Comparison of ENCODE assay signal across 9 mouse cellular contexts in the genomic region with DNA sequence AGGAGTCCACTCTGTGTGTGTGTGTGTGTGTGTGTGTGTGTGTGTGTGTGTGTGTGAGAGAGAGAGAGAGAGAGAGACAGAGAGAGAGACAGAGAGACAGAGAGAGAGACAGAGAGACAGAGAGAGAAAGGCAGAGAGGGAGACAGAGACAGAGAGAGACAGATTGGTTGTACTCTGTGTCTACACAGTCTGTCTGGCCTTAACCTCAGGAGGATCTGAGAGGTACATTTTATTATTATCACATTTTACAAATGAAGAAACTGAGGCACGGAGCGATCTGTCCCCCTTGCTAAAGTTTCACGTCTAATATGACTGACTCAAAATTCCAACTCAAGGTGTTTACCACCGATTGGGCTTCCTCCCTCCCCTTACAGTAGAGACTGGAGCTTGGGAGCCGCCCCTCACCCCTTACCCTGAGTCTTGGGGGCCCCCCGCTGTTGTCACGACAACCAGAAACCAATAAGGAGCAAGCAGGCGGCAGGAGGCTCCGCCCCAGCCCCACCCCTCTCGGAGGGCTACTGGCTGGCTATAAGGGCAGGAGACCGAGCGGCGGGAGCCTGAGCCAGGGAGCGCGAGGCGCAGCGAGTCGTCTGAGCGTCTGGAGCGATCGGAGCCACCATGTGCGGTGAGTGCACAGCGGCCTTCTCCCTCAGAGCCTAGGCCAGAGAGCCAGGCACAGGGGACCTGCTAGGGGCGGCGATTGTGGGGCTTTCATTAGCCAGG. TPM values are rescaled to one million over a fixed set of nuclear protein-coding genes. Genes with fewer than 3 reads are reported as not detected.
DNase-seq lines count a peak whose midpoint lies in the region; ATAC-seq and TF ChIP-seq lines count a peak whose summit lies in the region.
"Had no signal": no experiment of that assay in that cellular context is flagged by ENCODE, and none has a peak within 500 bp of the region (broad histone marks: within the 10 kb centered on the region; RNA-seq: fewer than 3 reads in every experiment).

Gene Gfpt2, plus strand, starts transcription at position 560 of the 723 bp plus-strand sequence.

- no peaks in the 10 kb centered on the region for H3K36me3 ChIP-seq in hindbrain, embryonic 16.5 days (ENCODE audit: control insufficient read depth, insufficient read depth, low read length)

- H3K27ac ChIP-seq in cortical plate, adult 2 months (ENCODE audit: insufficient read depth, low read length) = no peak within 1 kb of the TSS
- H3K27ac ChIP-seq in hindbrain, embryonic 16.5 days (ENCODE audit: low read depth, low read length) = no peak within 1 kb of the TSS

- H3K4me2 ChIP-seq in hindbrain, embryonic 16.5 days (ENCODE audit: low read length) = peak within 1 kb of the TSS; percentile 95

- peak; percentile 98 for ATAC-seq in hindbrain, embryonic 16.5 days

- H3K4me1 ChIP-seq in cortical plate, adult 2 months (ENCODE audit: control insufficient read depth, insufficient read depth, low read length) = no peaks in the 10 kb centered on the region
- peaks cover 8% of the 10 kb centered on the region for H3K4me1 ChIP-seq in hindbrain, embryonic 16.5 days (ENCODE audit: control insufficient read depth, insufficient read depth, low read depth, low read length)

- peak; percentile 69 to 84 for DNase-seq in adrenal gland, adult (ENCODE audit: inconsistent age in 2 of 2, low spot score in 1 of 2)
- peak; percentile 74 to 78 for DNase-seq in gastrocnemius, adult 8-10 months (ENCODE audit: low spot score in 2 of 2)
- DNase-seq in left cerebral cortex, adult 11 months (ENCODE audit: low spot score) = peak; percentile 55
- DNase-seq in lung, postnatal 25 days (ENCODE audit: low spot score) = peak; percentile 63
- peak; percentile 66 to 70 for DNase-seq in right cerebral cortex, adult 2 months (ENCODE audit: low spot score in 2 of 2)
- peak; percentile 87 for DNase-seq in yolk sac, embryonic 10.5 days (ENCODE audit: low spot score)

- 1% methylated on average over 24 of the region's 25 CpGs for WGBS in hindbrain, embryonic 16.5 days

- H3K9ac ChIP-seq in hindbrain, embryonic 16.5 days (ENCODE audit: low read depth, low read length) = peak within 1 kb of the TSS; percentile 77

- peak within 1 kb of the TSS; percentile 57 for H3K4me3 ChIP-seq in cortical plate, adult 2 months (ENCODE audit: insufficient read depth, low read length)
- H3K4me3 ChIP-seq in hindbrain, embryonic 16.5 days (ENCODE audit: low read length) = peak within 1 kb of the TSS; percentile 72
- H3K4me3 ChIP-seq: myocyte had no signal

- H3K27me3 ChIP-seq in hindbrain, embryonic 16.5 days (replicated peaks; ENCODE audit: control insufficient read depth, insufficient read depth, low read length) = peaks cover 2% of the 10 kb centered on the region; the same call in 1 of the 2 replicates

- peak; percentile 90 for TF ChIP-seq POLR2A in cortical plate, adult 2 months (IDR thresholded peaks at IDR 0.05; ENCODE audit: extremely low read depth, insufficient read depth, low read length)

- TF ChIP-seq CTCF in cortical plate, adult 2 months (IDR thresholded peaks at IDR 0.05; ENCODE audit: extremely low read depth, insufficient read depth, low read length) = no peak

- H3K9me3 ChIP-seq in hindbrain, embryonic 16.5 days (ENCODE audit: control insufficient read depth, low read length) = no peaks in the 10 kb centered on the region

RNA-seq across cellular contexts. Expression of gene Gfpt2, which starts in this region (rescaled TPM):
- 10.9 and 11.4 TPM in 2 replicates for polyA plus RNA-seq in cortical plate, adult 2 months (2012; rRNA removed)
- total RNA-seq in gastrocnemius, adult 8-10 months (2022) = 1 to 10 TPM; 3.0 to 6.9 (median 5.8) TPM
- 6.3 and 7.2 TPM in 2 replicates for polyA plus RNA-seq in hindbrain, embryonic 16.5 days (2015; fragmentation: Nextera tagmentation; extraction: Ambion mirVana)
